Mouse (Mus musculus) intestine, embryonic 15.5 days (tissue): ENCODE measurements around the gene Spop. TPM values are rescaled to one million over a fixed set of nuclear protein-coding genes. Genes with fewer than 3 reads are reported as not detected.

Source experiments
- ATAC-seq: fragments of 200-750 bp; cut with Nextera tagmentation; 2 replicates; pipeline ENCODE4 v1.8.0; 2017; ENCODE audit warnings: moderate TSS enrichment, moderate library complexity
- H3K27ac ChIP-seq: fragments of 300-500 bp; sonication (generic); 2 replicates; pipeline ENCODE4 v1.5.1; 2015; ENCODE audit warnings: mild to moderate bottlenecking, inconsistent platforms
- H3K27me3 ChIP-seq: fragments of 300-500 bp; sonication (generic); replicated peaks from 2 replicates; pipeline ENCODE4 v1.6.1; 2015; ENCODE audit warnings: inconsistent platforms
- H3K36me3 ChIP-seq: fragments of 300-500 bp; sonication (generic); 2 replicates; pipeline ENCODE4 v1.6.1; 2015; ENCODE audit warnings: inconsistent platforms
- H3K4me1 ChIP-seq: fragments of 300-500 bp; sonication (generic); replicated peaks from 2 replicates; pipeline ENCODE4 v1.6.1; 2015; ENCODE audit warnings: inconsistent platforms
- H3K4me2 ChIP-seq: fragments of 300-500 bp; sonication (generic); replicated peaks from 2 replicates; pipeline ENCODE4 v1.6.1; 2015; ENCODE audit warnings: mild to moderate bottlenecking, inconsistent platforms
- H3K4me3 ChIP-seq: fragments of 300-500 bp; sonication (generic); replicated peaks from 2 replicates; pipeline ENCODE4 v1.5.1; 2015; ENCODE audit warnings: inconsistent platforms
- H3K9ac ChIP-seq: fragments of 300-500 bp; sonication (generic); 2 replicates; pipeline ENCODE4 v1.6.1; 2015; ENCODE audit warnings: inconsistent platforms
- H3K9me3 ChIP-seq: fragments of 300-500 bp; sonication (generic); 2 replicates; pipeline ENCODE4 v1.6.1; 2016; ENCODE audit warnings: inconsistent platforms
- WGBS: fragments of 180-500 bp; shearing (Covaris S2); methylation state at CpG from one replicate; pipeline ENCODE4 v1.1.7; 2015; 5-methylcytosine and 5-hydroxymethylcytosine counted together
- polyA plus RNA-seq: library from polyadenylated mRNA; unstranded; fragments of >200 nt; fragmentation: Nextera tagmentation; extraction: Ambion mirVana; gene quantifications from 2 replicates; pipeline ENCODE4 v1.2.1, GENCODE M21; 2015

Spop gene
- polyA plus RNA-seq, 1 experiment from 2014 or later = 130 TPM

- no peak for ATAC-seq
- no peak overlapping the region for H3K9ac ChIP-seq
- H3K4me1 ChIP-seq = no peaks in the 10 kb centered on the region
- no peaks in the 10 kb centered on the region for H3K9me3 ChIP-seq
- no peak overlapping the region for H3K27ac ChIP-seq
- no peaks in the 10 kb centered on the region for H3K27me3 ChIP-seq
- no peak overlapping the region for H3K4me3 ChIP-seq
- WGBS = 95% methylated on average over 6 of the region's 6 CpGs
- no peak overlapping the region for H3K4me2 ChIP-seq
- no peaks in the 10 kb centered on the region for H3K36me3 ChIP-seq
Observed at GRCm38 (mm10) chr11:95446580-95447305, 32.9 kb downstream of the Spop start.

- Histone ChIP-seq H3K4me1 (no peaks in the 10 kb centered on the region), H3K4me2 (no peak overlapping the region), H3K27me3 (no peaks in the 10 kb centered on the region), H3K9me3 (no peaks in the 10 kb centered on the region), H3K27ac (no peak overlapping the region), H3K36me3 (no peaks in the 10 kb centered on the region), H3K4me3 (no peak overlapping the region), H3K9ac (no peak overlapping the region)
- 76% methylated on average over 3 of the region's 3 CpGs for WGBS
- no peak for ATAC-seq
Observed at GRCm38 (mm10) chr11:95448346-95448745, 34.5 kb downstream of the Spop start.

GRCm38 (mm10) chr11:95455331-95455730, 41.5 kb downstream of the Spop start:
- Histone ChIP-seq H3K4me3 (no peak overlapping the region), H3K27me3 (no peaks in the 10 kb centered on the region), H3K4me1 (no peaks in the 10 kb centered on the region), H3K36me3 (no peaks in the 10 kb centered on the region), H3K9ac (no peak overlapping the region), H3K4me2 (no peak overlapping the region), H3K9me3 (no peaks in the 10 kb centered on the region), H3K27ac (no peak overlapping the region)
- ATAC-seq = no peak
- 74% methylated on average over 8 of the region's 8 CpGs for WGBS

GRCm38 (mm10) chr11:95460872-95461271, 47.0 kb downstream of the Spop start:
- Histone ChIP-seq H3K27me3 (no peaks in the 10 kb centered on the region), H3K36me3 (no peaks in the 10 kb centered on the region), H3K4me3 (no peak overlapping the region), H3K27ac (no peak overlapping the region), H3K9me3 (no peaks in the 10 kb centered on the region), H3K9ac (no peak overlapping the region), H3K4me1 (no peaks in the 10 kb centered on the region), H3K4me2 (no peak overlapping the region)
- ATAC-seq = no peak
- 72% methylated on average over 2 of the region's 2 CpGs for WGBS

- 94% methylated on average over 3 of the region's 3 CpGs for WGBS
- ATAC-seq = no peak
- no peak overlapping the region for H3K4me2 ChIP-seq
Observed at GRCm38 (mm10) chr11:95462168-95462567, 48.3 kb downstream of the Spop start.

GRCm38 (mm10) chr11:95467731-95468130, 53.9 kb downstream of the Spop start:
- no peak for ATAC-seq
- no peak overlapping the region for H3K27ac ChIP-seq
- H3K4me2 ChIP-seq = no peak overlapping the region
- no peak overlapping the region for H3K9ac ChIP-seq
- no peaks in the 10 kb centered on the region for H3K4me1 ChIP-seq
- no peaks in the 10 kb centered on the region for H3K9me3 ChIP-seq
- no peaks in the 10 kb centered on the region; the same call in 1 of the 2 replicates for H3K36me3 ChIP-seq
- no peaks in the 10 kb centered on the region for H3K27me3 ChIP-seq
- H3K4me3 ChIP-seq = no peak overlapping the region
- WGBS = 76% methylated on average over 1 of the region's 1 CpGs

More at GRCm38 (mm10) chr11:95462168-95462567, 48.3 kb downstream of the Spop start:
- Histone ChIP-seq H3K4me3 (no peak overlapping the region), H3K9ac (no peak overlapping the region), H3K27ac (no peak overlapping the region), H3K27me3 (no peaks in the 10 kb centered on the region), H3K4me1 (no peaks in the 10 kb centered on the region), H3K9me3 (no peaks in the 10 kb centered on the region), H3K36me3 (no peaks in the 10 kb centered on the region)

- WGBS = 89% methylated on average over 2 of the region's 2 CpGs
- Histone ChIP-seq H3K9me3 (no peaks in the 10 kb centered on the region), H3K4me2 (no peak overlapping the region), H3K27ac (no peak overlapping the region), H3K36me3 (no peaks in the 10 kb centered on the region; the same call in none of the 2 replicates), H3K4me1 (no peaks in the 10 kb centered on the region), H3K27me3 (no peaks in the 10 kb centered on the region), H3K9ac (no peak overlapping the region), H3K4me3 (no peak overlapping the region)
- ATAC-seq = no peak
Observed at GRCm38 (mm10) chr11:95472942-95473341, 59.1 kb downstream of the Spop start.

- Histone ChIP-seq H3K9ac (no peak overlapping the region), H3K9me3 (no peaks in the 10 kb centered on the region), H3K4me3 (no peak overlapping the region), H3K4me1 (no peaks in the 10 kb centered on the region), H3K4me2 (no peak overlapping the region), H3K27ac (no peak overlapping the region), H3K27me3 (no peaks in the 10 kb centered on the region), H3K36me3 (no peaks in the 10 kb centered on the region; the same call in none of the 2 replicates)
- ATAC-seq = no peak
- WGBS = 93% methylated on average over 1 of the region's 1 CpGs
Observed at GRCm38 (mm10) chr11:95473456-95473855, 59.6 kb downstream of the Spop start.

GRCm38 (mm10) chr11:95476323-95476722, 62.4 kb downstream of the Spop start:
- no peak overlapping the region for H3K27ac ChIP-seq
- no peaks in the 10 kb centered on the region for H3K9me3 ChIP-seq
- H3K36me3 ChIP-seq = peaks cover 3% of the 10 kb centered on the region
- no peak overlapping the region for H3K9ac ChIP-seq
- ATAC-seq = no peak
- no peak overlapping the region for H3K4me2 ChIP-seq
- no peaks in the 10 kb centered on the region for H3K4me1 ChIP-seq
- no peak overlapping the region for H3K4me3 ChIP-seq
- WGBS = 84% methylated on average over 7 of the region's 7 CpGs
- no peaks in the 10 kb centered on the region for H3K27me3 ChIP-seq

- 87% methylated on average over 4 of the region's 4 CpGs for WGBS
- no peak overlapping the region for H3K9ac ChIP-seq
- no peak overlapping the region for H3K4me3 ChIP-seq
- H3K4me2 ChIP-seq = no peak overlapping the region
- no peaks in the 10 kb centered on the region for H3K4me1 ChIP-seq
- ATAC-seq = no peak
- H3K36me3 ChIP-seq = peaks cover 6% of the 10 kb centered on the region
- H3K27me3 ChIP-seq = no peaks in the 10 kb centered on the region
- H3K27ac ChIP-seq = no peak overlapping the region
- no peaks in the 10 kb centered on the region for H3K9me3 ChIP-seq
Observed at GRCm38 (mm10) chr11:95479458-95479857, 65.6 kb downstream of the Spop start.

- Histone ChIP-seq H3K27me3 (no peaks in the 10 kb centered on the region), H3K9me3 (no peaks in the 10 kb centered on the region), H3K4me3 (no peak overlapping the region), H3K36me3 (peaks cover 6% of the 10 kb centered on the region; the same call in 1 of the 2 replicates), H3K27ac (no peak overlapping the region), H3K4me2 (no peak overlapping the region), H3K4me1 (no peaks in the 10 kb centered on the region), H3K9ac (no peak overlapping the region)
- WGBS = 87% methylated on average over 4 of the region's 4 CpGs
- ATAC-seq = no peak
Observed at GRCm38 (mm10) chr11:95480662-95481061, 66.8 kb downstream of the Spop start.

GRCm38 (mm10) chr11:95485634-95486033, 71.8 kb downstream of the Spop start:
- Histone ChIP-seq H3K9me3 (no peaks in the 10 kb centered on the region), H3K27ac (no peak overlapping the region), H3K36me3 (peaks cover 7% of the 10 kb centered on the region), H3K4me1 (no peaks in the 10 kb centered on the region), H3K4me2 (no peak overlapping the region), H3K27me3 (no peaks in the 10 kb centered on the region), H3K4me3 (no peak overlapping the region), H3K9ac (no peak overlapping the region)
- ATAC-seq = no peak
- 94% methylated on average over 18 of the region's 18 CpGs for WGBS

- WGBS = 94% methylated on average over 2 of the region's 2 CpGs
- H3K4me2 ChIP-seq = no peak overlapping the region
- H3K27ac ChIP-seq = no peak overlapping the region
- no peak overlapping the region for H3K4me3 ChIP-seq
- peaks cover 14% of the 10 kb centered on the region for H3K36me3 ChIP-seq
- ATAC-seq = no peak
- H3K9me3 ChIP-seq = no peaks in the 10 kb centered on the region
- no peaks in the 10 kb centered on the region for H3K27me3 ChIP-seq
- H3K4me1 ChIP-seq = no peaks in the 10 kb centered on the region
- no peak overlapping the region for H3K9ac ChIP-seq
Observed at GRCm38 (mm10) chr11:95487237-95487636, 73.4 kb downstream of the Spop start.
